Mouse (Mus musculus) heart, postnatal 0 days (tissue): Measurements from ENCODE around the gene Ap3s2.

ENCODE experiments used
- CTCF ChIP-seq: IDR thresholded peaks from 2 replicates; pipeline ENCODE4 v1.5.1; 2016; ENCODE audit warnings: antibody characterized with exemption, control low read depth, low read depth
- EP300 ChIP-seq: IDR thresholded peaks from 2 replicates; pipeline ENCODE4 v1.6.1; 2016; ENCODE audit warnings: antibody characterized with exemption, low read depth

GRCm38 (mm10) chr7:79895225-79895624 is 25.2 kb downstream of the Ap3s2 start:
- TF ChIP-seq EP300, result no peak
- no peak for TF ChIP-seq CTCF
